Mouse (Mus musculus) spleen, adult 18-20 months (tissue): Measurements from ENCODE around the gene Slc39a11.

Experiments used
- DNase-seq, 2 experiments: peaks; one replicate each; pipeline ENCODE4 v3.0.0; 2022; ENCODE audit warnings: mixed read lengths in 2 of 2

Gene Slc39a11

GRCm38 (mm10) chr11:113271857-113272256 is 378.0 kb downstream of the Slc39a11 start:
- no peak for DNase-seq

GRCm38 (mm10) chr11:113268831-113269319 is 381.0 kb downstream of the Slc39a11 start:
- DNase-seq: no peak

GRCm38 (mm10) chr11:113267516-113268230 is 382.2 kb downstream of the Slc39a11 start:
- DNase-seq: no peak

GRCm38 (mm10) chr11:113266706-113267105 is 383.2 kb downstream of the Slc39a11 start:
- DNase-seq: no peak

- no peak for DNase-seq
These were observed 384.3 kb downstream of the Slc39a11 start for GRCm38 (mm10) chr11:113265567-113265966.

GRCm38 (mm10) chr11:113263971-113264370 is 385.9 kb downstream of the Slc39a11 start:
- DNase-seq: no peak

- no peak for DNase-seq
These were observed 387.8 kb downstream of the Slc39a11 start for GRCm38 (mm10) chr11:113262062-113262461.

- DNase-seq: no peak
These were observed 388.5 kb downstream of the Slc39a11 start for GRCm38 (mm10) chr11:113261421-113261820.

GRCm38 (mm10) chr11:113259712-113260382 is 390.0 kb downstream of the Slc39a11 start:
- DNase-seq: no peak

GRCm38 (mm10) chr11:113258016-113258415 is 391.9 kb downstream of the Slc39a11 start:
- DNase-seq: no peak

- DNase-seq: no peak
These were observed 395.2 kb downstream of the Slc39a11 start for GRCm38 (mm10) chr11:113254653-113255052.

- DNase-seq: no peak
These were observed 396.7 kb downstream of the Slc39a11 start for GRCm38 (mm10) chr11:113253169-113253568.

GRCm38 (mm10) chr11:113251172-113251571 is 398.7 kb downstream of the Slc39a11 start:
- no peak for DNase-seq

- no peak for DNase-seq
These were observed 403.4 kb downstream of the Slc39a11 start for GRCm38 (mm10) chr11:113246475-113246874.

- no peak for DNase-seq
These were observed 404.2 kb downstream of the Slc39a11 start for GRCm38 (mm10) chr11:113245666-113246065.

- DNase-seq: no peak
These were observed 415.4 kb downstream of the Slc39a11 start for GRCm38 (mm10) chr11:113234432-113234831.

- DNase-seq: no peak
These were observed 417.8 kb downstream of the Slc39a11 start for GRCm38 (mm10) chr11:113232049-113232448.

- DNase-seq: no peak
These were observed 419.3 kb downstream of the Slc39a11 start for GRCm38 (mm10) chr11:113230410-113231132.

GRCm38 (mm10) chr11:113225748-113226147 is 424.1 kb downstream of the Slc39a11 start:
- DNase-seq: no peak

- no peak for DNase-seq
These were observed 426.0 kb downstream of the Slc39a11 start for GRCm38 (mm10) chr11:113223756-113224323.

- no peak for DNase-seq
These were observed 428.3 kb downstream of the Slc39a11 start for GRCm38 (mm10) chr11:113221267-113222195.

- DNase-seq: no peak
These were observed 429.2 kb downstream of the Slc39a11 start for GRCm38 (mm10) chr11:113220649-113221048.
